Comparison of ENCODE assay signal across 8 mouse cellular contexts in genomic region chr10:111165219-111165981, GRCm38 (mm10). TPM values are rescaled to one million over a fixed set of nuclear protein-coding genes. Genes with fewer than 3 reads are reported as not detected.
A peak's percentile ranks its signal among the peaks of the same experiment; 100 is the strongest.
DNase-seq lines count a peak whose midpoint lies in the region; ATAC-seq and TF ChIP-seq lines count a peak whose summit lies in the region.

No protein-coding gene starts in this region.

- DNase-seq in 416B (ENCODE audit: low read depth), result peak; percentile 89
- peak; percentile 80 for DNase-seq in embryonic facial prominence, embryonic 10.5 days (ENCODE audit: low spot score)
- DNase-seq in heart, embryonic 10.5 days (ENCODE audit: low spot score), result peak; percentile 80
- DNase-seq in kidney, adult 9 months, result peak; percentile 46
- peak; percentile 57 for DNase-seq in lung, adult 2 months
- peak; percentile 90 to 93 for DNase-seq in thymus, adult 18-20 months

- no peaks in the 10 kb centered on the region for H3K9me3 ChIP-seq in embryonic facial prominence, embryonic 10.5 days
- H3K9me3 ChIP-seq in heart, embryonic 10.5 days, result no peaks in the 10 kb centered on the region
- H3K9me3 ChIP-seq in neural tube, embryonic 13.5 days, result no peaks in the 10 kb centered on the region

- TF ChIP-seq POLR2A in lung, adult 2 months (IDR thresholded peaks at IDR 0.05; ENCODE audit: borderline replicate concordance, extremely low read depth, low read depth, low read length), result no peak

- under 1% methylated on average over 52 of the region's 52 CpGs for WGBS in embryonic facial prominence, embryonic 10.5 days
- WGBS in heart, embryonic 10.5 days, result under 1% methylated on average over 51 of the region's 52 CpGs
- under 1% methylated on average over 52 of the region's 52 CpGs for WGBS in lung, adult 2 months
- 1% methylated on average over 52 of the region's 52 CpGs for WGBS in neural tube, embryonic 13.5 days

- no peaks in the 10 kb centered on the region for H3K27me3 ChIP-seq in embryonic facial prominence, embryonic 10.5 days (replicated peaks; ENCODE audit: low read depth, poor library complexity, severe bottlenecking)
- no peaks in the 10 kb centered on the region for H3K27me3 ChIP-seq in heart, embryonic 10.5 days (ENCODE audit: insufficient read depth, poor library complexity, severe bottlenecking)
- H3K27me3 ChIP-seq in neural tube, embryonic 13.5 days, result no peaks in the 10 kb centered on the region

- TF ChIP-seq CTCF in lung, adult 2 months (IDR thresholded peaks at IDR 0.05; ENCODE audit: insufficient read depth, low read length), result no peak

- no peaks in the 10 kb centered on the region for H3K36me3 ChIP-seq in embryonic facial prominence, embryonic 10.5 days (replicated peaks)
- H3K36me3 ChIP-seq in heart, embryonic 10.5 days, result no peaks in the 10 kb centered on the region
- no peaks in the 10 kb centered on the region for H3K36me3 ChIP-seq in neural tube, embryonic 13.5 days

- peaks cover 17% of the 10 kb centered on the region for H3K4me1 ChIP-seq in embryonic facial prominence, embryonic 10.5 days
- H3K4me1 ChIP-seq in heart, embryonic 10.5 days, result peaks cover 23% of the 10 kb centered on the region
- H3K4me1 ChIP-seq in lung, adult 2 months (ENCODE audit: control insufficient read depth, insufficient read depth, low read length), result peaks cover 1% of the 10 kb centered on the region
- peaks cover 21% of the 10 kb centered on the region for H3K4me1 ChIP-seq in neural tube, embryonic 13.5 days (replicated peaks)

- peak overlapping the region; percentile 57 for H3K4me2 ChIP-seq in neural tube, embryonic 13.5 days

- H3K9ac ChIP-seq in neural tube, embryonic 13.5 days, result peak overlapping the region; percentile 96

- peak; percentile 66 for ATAC-seq in activated CD4-positive, CD25-positive, alpha-beta regulatory T cell, adult 4 months
- ATAC-seq in neural tube, embryonic 13.5 days (ENCODE audit: low read depth), result peak; percentile 81

- H3K4me3 ChIP-seq in embryonic facial prominence, embryonic 10.5 days, result peak overlapping the region; percentile 98
- H3K4me3 ChIP-seq in heart, embryonic 10.5 days, result peak overlapping the region; percentile 97
- peak overlapping the region; percentile 83 for H3K4me3 ChIP-seq in lung, adult 2 months (replicated peaks; ENCODE audit: extremely low read depth, low read depth, low read length)
- peak overlapping the region; percentile 92 for H3K4me3 ChIP-seq in neural tube, embryonic 13.5 days

- peak overlapping the region; percentile 93 for H3K27ac ChIP-seq in embryonic facial prominence, embryonic 10.5 days (replicated peaks)
- peak overlapping the region; percentile 97 for H3K27ac ChIP-seq in heart, embryonic 10.5 days
- H3K27ac ChIP-seq in neural tube, embryonic 13.5 days (replicated peaks), result peak overlapping the region; percentile 95

RNA-seq across cellular contexts. Expression of gene Osbpl8, which starts 0.8 kb away (rescaled TPM):
- polyA plus RNA-seq in activated CD4-positive, CD25-positive, alpha-beta regulatory T cell, adult 4 months (2017; shearing (Covaris generic)), result 10 to 100 TPM; 12.0 to 16.7 TPM
- 9.3 and 9.4 TPM in 2 replicates for polyA plus RNA-seq in embryonic facial prominence, embryonic 10.5 days (2016; fragmentation: Nextera tagmentation; extraction: Ambion mirVana)
- 11.5 and 18.2 TPM in 2 replicates for polyA plus RNA-seq in heart, embryonic 10.5 days (2016; fragmentation: Nextera tagmentation; extraction: Ambion mirVana)
- polyA plus RNA-seq in lung, adult 2 months (2012; rRNA removed), result 5.7 and 8.3 TPM in 2 replicates
- 17.8 and 20.1 TPM in 2 replicates for polyA plus RNA-seq in neural tube, embryonic 13.5 days (2015; fragmentation: Nextera tagmentation; extraction: Ambion mirVana)

Comparison
In these comparisons a context has a peak if more than half of its experiments do, and no peak if none do; other contexts are left out.
1. Peak in every context shown above with its lines: DNase-seq, ATAC-seq, H3K4me3 ChIP-seq and H3K27ac ChIP-seq.